Mouse (Mus musculus) liver, embryonic 11.5 days (tissue): ENCODE data around the gene Mthfr. TPM values are rescaled to one million over a fixed set of nuclear protein-coding genes. Genes with fewer than 3 reads are reported as not detected.

Source experiments
- ATAC-seq: fragments of 200-750 bp; cut with Nextera tagmentation; replicated peaks from 2 replicates; pipeline ENCODE4 v1.8.0; 2017; ENCODE audit warnings: moderate number of reproducible peaks, mild to moderate bottlenecking, moderate TSS enrichment, moderate library complexity; ENCODE audit not compliant: low FRiP score
- DNase-seq: peaks from one replicate; pipeline ENCODE4 v3.0.0-alpha.2; 2017; ENCODE audit warnings: low spot score
- H3K27ac ChIP-seq: fragments of 300-500 bp; sonication (generic); 2 replicates; pipeline ENCODE4 v1.5.1; 2014; ENCODE audit warnings: mild to moderate bottlenecking, low read depth, low read length, control low read depth
- H3K27me3 ChIP-seq: fragments of 300-500 bp; sonication (generic); replicated peaks from 2 replicates; pipeline ENCODE4 v1.6.1; 2014; ENCODE audit warnings: low read length, mixed read lengths; ENCODE audit not compliant: control insufficient read depth, insufficient read depth
- H3K36me3 ChIP-seq: fragments of 300-500 bp; sonication (generic); 2 replicates; pipeline ENCODE4 v1.6.1; 2014; ENCODE audit warnings: mild to moderate bottlenecking, low read length, moderate library complexity, mixed read lengths; ENCODE audit not compliant: control insufficient read depth, insufficient read depth
- H3K4me1 ChIP-seq: fragments of 300-500 bp; sonication (generic); replicated peaks from 2 replicates; pipeline ENCODE4 v1.6.1; 2014; ENCODE audit warnings: low read length, mixed read lengths; ENCODE audit not compliant: control insufficient read depth, insufficient read depth
- H3K4me2 ChIP-seq: fragments of 300-500 bp; sonication (generic); 2 replicates; pipeline ENCODE4 v1.6.1; 2014; ENCODE audit warnings: mild to moderate bottlenecking, control low read depth, moderate library complexity
- H3K4me3 ChIP-seq: fragments of 300-500 bp; sonication (generic); 2 replicates; pipeline ENCODE4 v1.5.1; 2014; ENCODE audit warnings: low read depth, low read length, control low read depth
- H3K9ac ChIP-seq: fragments of 300-500 bp; sonication (generic); 2 replicates; pipeline ENCODE4 v1.6.1; 2014; ENCODE audit warnings: low read depth, low read length, control low read depth
- H3K9me3 ChIP-seq: fragments of 300-500 bp; sonication (generic); 2 replicates; pipeline ENCODE4 v1.6.1; 2016; ENCODE audit warnings: low read length, inconsistent platforms, mixed read lengths; ENCODE audit not compliant: control insufficient read depth
- WGBS: fragments of 180-500 bp; shearing (Covaris S2); extraction: QIAGEN DNeasy Blood & Tissue Kit; methylation state at CpG from one replicate; pipeline ENCODE4 v1.1.7; 2014; 5-methylcytosine and 5-hydroxymethylcytosine counted together
- polyA plus RNA-seq: library from polyadenylated mRNA; unstranded; fragments of >200 nt; fragmentation: Nextera tagmentation; extraction: Ambion mirVana; gene quantifications from 2 replicates; pipeline ENCODE4 v1.2.1, GENCODE M21; 2014

Mthfr gene
- polyA plus RNA-seq, 1 experiment from 2014 or later: 16.1 TPM

GRCm38 (mm10) chr4:148009641-148010040 is 29.2 kb upstream of the Mthfr start:
- Histone ChIP-seq H3K27me3 (no peaks in the 10 kb centered on the region), H3K4me3 (no peak overlapping the region), H3K4me2 (no peak overlapping the region), H3K9me3 (no peaks in the 10 kb centered on the region), H3K27ac (no peak overlapping the region), H3K36me3 (peaks cover 42% of the 10 kb centered on the region), H3K9ac (no peak overlapping the region), H3K4me1 (no peaks in the 10 kb centered on the region)
- whole genome bisulfite sequencing: 83% methylated on average over 2 of the region's 2 CpGs
- DNase-seq (no peak), ATAC-seq (no peak)

- Histone ChIP-seq H3K36me3 (peaks cover 43% of the 10 kb centered on the region), H3K4me2 (no peak overlapping the region), H3K9me3 (no peaks in the 10 kb centered on the region), H3K27ac (no peak overlapping the region), H3K4me3 (no peak overlapping the region), H3K9ac (no peak overlapping the region), H3K4me1 (no peaks in the 10 kb centered on the region), H3K27me3 (no peaks in the 10 kb centered on the region)
- ATAC-seq (no peak), DNase-seq (no peak)
- WGBS: 76% methylated on average over 3 of the region's 3 CpGs
Measured at GRCm38 (mm10) chr4:148011332-148011731, 27.5 kb upstream of the Mthfr start.

- Histone ChIP-seq H3K36me3 (peaks cover 37% of the 10 kb centered on the region), H3K9me3 (no peaks in the 10 kb centered on the region), H3K27me3 (no peaks in the 10 kb centered on the region), H3K4me1 (no peaks in the 10 kb centered on the region), H3K9ac (no peak overlapping the region), H3K4me2 (no peak overlapping the region), H3K4me3 (no peak overlapping the region), H3K27ac (no peak overlapping the region)
- ATAC-seq (no peak), DNase-seq (no peak)
- WGBS: 82% methylated on average over 4 of the region's 4 CpGs
Measured at GRCm38 (mm10) chr4:148012216-148012615, 26.7 kb upstream of the Mthfr start.

GRCm38 (mm10) chr4:148015418-148015817 is 23.5 kb upstream of the Mthfr start:
- Histone ChIP-seq H3K27me3 (no peaks in the 10 kb centered on the region), H3K9ac (no peak overlapping the region), H3K36me3 (peaks cover 45% of the 10 kb centered on the region), H3K4me1 (no peaks in the 10 kb centered on the region), H3K9me3 (no peaks in the 10 kb centered on the region), H3K27ac (no peak overlapping the region), H3K4me2 (no peak overlapping the region), H3K4me3 (no peak overlapping the region)
- 79% methylated on average over 10 of the region's 10 CpGs for WGBS
- ATAC-seq (no peak), DNase-seq (no peak)

GRCm38 (mm10) chr4:148016981-148017380 is 21.9 kb upstream of the Mthfr start:
- Histone ChIP-seq H3K4me2 (no peak overlapping the region), H3K9ac (no peak overlapping the region), H3K4me3 (no peak overlapping the region), H3K27ac (no peak overlapping the region), H3K27me3 (no peaks in the 10 kb centered on the region), H3K9me3 (no peaks in the 10 kb centered on the region), H3K4me1 (no peaks in the 10 kb centered on the region), H3K36me3 (peaks cover 40% of the 10 kb centered on the region)
- DNase-seq: no peak
- no peak for ATAC-seq
- 74% methylated on average over 3 of the region's 3 CpGs for WGBS

GRCm38 (mm10) chr4:148018410-148018809 is 20.5 kb upstream of the Mthfr start:
- Histone ChIP-seq H3K4me3 (no peak overlapping the region), H3K27me3 (no peaks in the 10 kb centered on the region), H3K9me3 (no peaks in the 10 kb centered on the region), H3K4me1 (no peaks in the 10 kb centered on the region), H3K9ac (no peak overlapping the region), H3K36me3 (peaks cover 34% of the 10 kb centered on the region), H3K27ac (no peak overlapping the region), H3K4me2 (no peak overlapping the region)
- DNase-seq (no peak), ATAC-seq (no peak)
- WGBS: 83% methylated on average over 2 of the region's 2 CpGs

GRCm38 (mm10) chr4:148024003-148024402 is 14.9 kb upstream of the Mthfr start:
- WGBS: 94% methylated on average over 3 of the region's 3 CpGs
- DNase-seq (no peak), ATAC-seq (no peak)
- no peaks in the 10 kb centered on the region for H3K27me3 ChIP-seq
- H3K4me1 ChIP-seq: no peaks in the 10 kb centered on the region
- no peak overlapping the region for H3K9ac ChIP-seq
- H3K4me2 ChIP-seq: no peak overlapping the region
- H3K36me3 ChIP-seq: peaks cover 19% of the 10 kb centered on the region
- H3K9me3 ChIP-seq: no peaks in the 10 kb centered on the region
- H3K4me3 ChIP-seq: no peak overlapping the region
- H3K27ac ChIP-seq: no peak overlapping the region

- Histone ChIP-seq H3K4me2 (no peak overlapping the region), H3K36me3 (peaks cover 5% of the 10 kb centered on the region), H3K27ac (no peak overlapping the region), H3K27me3 (no peaks in the 10 kb centered on the region), H3K4me1 (no peaks in the 10 kb centered on the region), H3K9me3 (no peaks in the 10 kb centered on the region), H3K9ac (no peak overlapping the region), H3K4me3 (no peak overlapping the region)
- DNase-seq: no peak
- 94% methylated on average over 7 of the region's 7 CpGs for WGBS
- no peak for ATAC-seq
Measured at GRCm38 (mm10) chr4:148029297-148029696, 9.6 kb upstream of the Mthfr start.

GRCm38 (mm10) chr4:148030506-148030905 is 8.4 kb upstream of the Mthfr start:
- Histone ChIP-seq H3K4me2 (no peak overlapping the region), H3K4me1 (no peaks in the 10 kb centered on the region), H3K27me3 (no peaks in the 10 kb centered on the region), H3K27ac (no peak overlapping the region), H3K9ac (no peak overlapping the region), H3K36me3 (peaks cover 5% of the 10 kb centered on the region), H3K4me3 (no peak overlapping the region), H3K9me3 (no peaks in the 10 kb centered on the region)
- 91% methylated on average over 5 of the region's 5 CpGs for WGBS
- no peak for ATAC-seq
- DNase-seq: no peak
